Mouse (Mus musculus): ENCODE data around the gene Kcnq2.
A peak's percentile ranks its signal among the peaks of the same experiment; 100 is the strongest.

DNA sequence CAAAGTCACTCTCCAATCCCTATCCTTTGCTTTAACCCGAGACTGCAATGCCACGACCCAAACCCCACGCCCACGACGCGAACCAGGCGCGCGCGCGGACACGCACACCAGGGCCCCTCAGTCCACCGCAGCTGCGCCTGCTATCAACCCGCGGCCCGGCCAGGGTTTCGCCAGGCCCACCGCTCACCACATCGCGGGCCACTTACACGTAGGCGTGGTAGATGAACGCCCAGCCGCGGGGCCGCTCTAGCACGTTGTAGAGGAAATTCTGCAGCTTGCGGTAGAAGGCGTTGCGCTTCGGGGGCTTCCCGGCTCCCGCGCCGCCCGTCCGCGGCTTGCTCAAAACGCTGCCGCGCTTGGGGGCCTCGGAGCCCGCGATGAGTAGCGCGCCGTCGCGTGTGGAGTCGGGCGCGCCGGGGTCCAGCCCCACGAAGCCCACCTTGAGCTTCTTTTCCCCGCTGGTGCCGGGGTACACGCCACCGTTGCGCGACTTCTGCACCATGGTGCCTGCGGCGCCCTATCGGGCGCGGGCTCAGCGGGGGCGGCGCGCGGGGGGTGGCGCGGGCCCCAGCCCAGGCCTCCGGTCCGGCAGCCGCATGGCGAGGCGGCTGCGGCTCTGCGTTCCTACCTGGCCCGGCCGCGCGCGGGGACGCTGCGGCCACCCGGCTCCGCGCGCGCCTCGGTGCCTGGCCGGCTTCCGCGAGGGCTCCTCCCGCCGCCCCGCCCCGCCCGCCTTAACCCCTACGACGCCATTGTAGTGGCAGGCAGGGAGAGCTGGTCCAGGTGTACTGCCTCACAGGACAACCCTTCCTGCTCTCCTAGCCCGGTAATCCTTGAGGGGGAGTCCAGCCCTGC is at the start of gene Kcnq2:
- TF ChIP-seq CTCF (IDR thresholded peaks at IDR 0.05; ENCODE audit: insufficient read depth, low read depth, low read length) (no peak), POLR2A (IDR thresholded peaks at IDR 0.05; ENCODE audit: insufficient read depth, low read depth, low read length) (peak; percentile 30; the same call in 1 of the 2 replicates)
